Mouse (Mus musculus) kidney, postnatal 0 days (tissue): Measurements from ENCODE around the gene Lrrc74b. TPM values are rescaled to one million over a fixed set of nuclear protein-coding genes. Genes with fewer than 3 reads are reported as not detected.

Experiments used
- ATAC-seq: fragments of 200-750 bp; cut with Nextera tagmentation; replicated peaks from 2 replicates; pipeline ENCODE4 v1.8.0; 2017; ENCODE audit warnings: low read depth, moderate number of reproducible peaks, moderate TSS enrichment, moderate library complexity; ENCODE audit not compliant: low FRiP score
- DNase-seq: peaks from one replicate; pipeline ENCODE4 v3.0.0-alpha.2; 2016; ENCODE audit warnings: low spot score
- H3K27ac ChIP-seq: fragments of 300-500 bp; sonication (generic); 2 replicates; pipeline ENCODE4 v1.5.1; 2014; ENCODE audit warnings: mild to moderate bottlenecking
- H3K27me3 ChIP-seq: fragments of 300-500 bp; sonication (generic); 2 replicates; pipeline ENCODE4 v1.6.1; 2014; ENCODE audit warnings: low read length, mixed read lengths; ENCODE audit not compliant: insufficient read depth
- H3K36me3 ChIP-seq: fragments of 300-500 bp; sonication (generic); 2 replicates; pipeline ENCODE4 v1.6.1; 2014; ENCODE audit warnings: low read length, mixed read lengths; ENCODE audit not compliant: insufficient read depth
- H3K4me1 ChIP-seq: fragments of 300-500 bp; sonication (generic); replicated peaks from 2 replicates; pipeline ENCODE4 v1.6.1; 2014; ENCODE audit warnings: antibody characterized with exemption, low read length, mixed read lengths; ENCODE audit not compliant: insufficient read depth
- H3K4me2 ChIP-seq: fragments of 300-500 bp; sonication (generic); 2 replicates; pipeline ENCODE4 v1.6.1; 2014; ENCODE audit warnings: mild to moderate bottlenecking, low read length, moderate library complexity, mixed read lengths
- H3K4me3 ChIP-seq: fragments of 300-500 bp; sonication (generic); replicated peaks from 2 replicates; pipeline ENCODE4 v1.5.1; 2014; ENCODE audit warnings: low read depth, low read length
- H3K9ac ChIP-seq: fragments of 300-500 bp; sonication (generic); 2 replicates; pipeline ENCODE4 v1.6.1; 2014; ENCODE audit warnings: low read depth, low read length
- H3K9me3 ChIP-seq: fragments of 300-500 bp; sonication (generic); replicated peaks from 2 replicates; pipeline ENCODE4 v1.6.1; 2016; ENCODE audit warnings: low read length, inconsistent platforms, mixed read lengths
- CTCF ChIP-seq: IDR thresholded peaks from 2 replicates; pipeline ENCODE4 v1.5.1; 2016; ENCODE audit warnings: antibody characterized with exemption, low read depth, mild to moderate bottlenecking, moderate library complexity
- WGBS: fragments of 180-500 bp; shearing (Covaris S2); extraction: QIAGEN DNeasy Blood & Tissue Kit; methylation state at CpG from one replicate; pipeline ENCODE4 v1.1.7; 2014; 5-methylcytosine and 5-hydroxymethylcytosine counted together
- polyA plus RNA-seq: library from polyadenylated mRNA; unstranded; fragments of >200 nt; fragmentation: Nextera tagmentation; extraction: Ambion mirVana; gene quantifications from 2 replicates; pipeline ENCODE4 v1.2.1, GENCODE M21; 2015

Lrrc74b gene
- polyA plus RNA-seq, 1 experiment from 2014 or later, result 0.20 TPM

- WGBS, result under 1% methylated on average over 67 of the region's 67 CpGs
- no peaks in the 10 kb centered on the region for H3K27me3 ChIP-seq
- DNase-seq (peak; percentile 97), ATAC-seq (peak; percentile 97)
- peak within 1 kb of the TSS; percentile 61 for H3K4me3 ChIP-seq
- no peaks in the 10 kb centered on the region for H3K9me3 ChIP-seq
- H3K4me1 ChIP-seq, result 0 out of 2 replicates have a peak, but pooled peaks cover 11% of the 10 kb centered on the region
- no peak for TF ChIP-seq CTCF
- H3K27ac ChIP-seq, result peak within 1 kb of the TSS; percentile 94
- peaks cover 25% of the 10 kb centered on the region for H3K36me3 ChIP-seq
- peak within 1 kb of the TSS; percentile 84 for H3K9ac ChIP-seq
- peak within 1 kb of the TSS; percentile 88 for H3K4me2 ChIP-seq
Measured at GRCm38 (mm10) chr16:17530640-17531288, 30.3 kb downstream of the Lrrc74b start, which contains the start of gene Thap7. Gene Thap7 (minus strand): TSS chr16:17531136.

DNA sequence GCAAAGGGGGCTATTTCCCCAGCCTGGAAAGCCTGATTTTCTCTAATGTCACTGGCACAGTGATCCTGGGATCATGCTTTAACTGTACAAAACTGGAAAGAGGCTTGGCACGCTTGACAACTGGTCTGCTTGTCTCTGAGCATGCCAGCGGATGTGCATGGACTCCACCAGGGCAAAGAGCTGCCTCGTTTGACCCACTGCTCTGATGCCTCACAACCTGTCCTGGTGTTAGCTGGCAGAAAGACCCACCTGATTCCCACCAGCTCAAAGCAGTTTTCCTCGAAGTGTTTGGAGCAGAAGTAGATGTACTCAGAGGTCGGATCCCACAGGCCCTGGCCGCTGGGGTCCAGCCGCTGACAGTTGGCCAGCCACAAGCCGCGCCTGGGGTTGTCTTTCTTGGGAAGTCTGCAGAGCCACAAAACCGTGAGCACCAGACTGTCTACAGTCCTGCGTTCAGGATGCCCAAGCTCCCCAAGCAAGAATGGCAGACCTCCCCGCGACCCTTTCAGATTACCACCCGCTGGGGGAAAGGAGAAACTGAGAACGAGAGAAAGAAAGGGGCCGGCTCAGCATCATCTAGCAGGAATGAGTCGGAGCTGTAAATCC lies 31.0 kb downstream of the Lrrc74b start:
- Histone ChIP-seq H3K4me3 (peak overlapping the region; percentile 61), H3K36me3 (peaks cover 32% of the 10 kb centered on the region), H3K27me3 (no peaks in the 10 kb centered on the region), H3K9ac (peak overlapping the region; percentile 84), H3K4me2 (peak overlapping the region; percentile 88), H3K27ac (peak overlapping the region; percentile 94), H3K9me3 (no peaks in the 10 kb centered on the region), H3K4me1 (0 out of 2 replicates have a peak, but pooled peaks cover 11% of the 10 kb centered on the region)
- no peak for TF ChIP-seq CTCF
- no peak for ATAC-seq
- DNase-seq, result no peak
- WGBS, result 12% methylated on average over 17 of the region's 17 CpGs

DNA sequence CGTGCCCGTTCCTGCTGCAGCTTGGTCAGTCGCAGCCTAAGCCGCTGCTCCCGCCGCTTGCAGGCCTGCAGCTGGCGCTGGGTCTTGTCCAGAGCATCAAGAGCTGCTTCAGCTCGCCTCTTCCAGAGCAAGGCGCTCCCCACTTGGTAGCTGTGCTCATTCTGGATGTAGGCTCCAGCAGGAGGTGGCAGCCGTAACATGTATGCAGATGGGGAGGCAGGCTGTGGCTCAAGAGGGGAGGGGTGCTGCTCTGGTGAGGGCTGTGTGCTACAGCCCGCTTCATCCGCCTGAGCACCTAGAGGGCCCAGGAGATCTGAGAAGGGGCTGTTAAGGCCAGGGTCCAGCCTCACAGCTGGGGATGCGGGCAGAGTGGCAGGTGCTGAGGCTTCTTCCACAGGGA lies 32.8 kb downstream of the Lrrc74b start:
- ATAC-seq (no peak), DNase-seq (no peak)
- H3K4me1 ChIP-seq, result 0 out of 2 replicates have a peak, but pooled peaks cover 11% of the 10 kb centered on the region
- H3K4me3 ChIP-seq, result no peak overlapping the region
- no peaks in the 10 kb centered on the region for H3K9me3 ChIP-seq
- H3K36me3 ChIP-seq, result peaks cover 44% of the 10 kb centered on the region
- TF ChIP-seq CTCF, result no peak
- no peak overlapping the region for H3K27ac ChIP-seq
- 93% methylated on average over 13 of the region's 13 CpGs for WGBS
- 0 out of 2 replicates have a peak overlapping the region, but pooled peaks have one; percentile 13 for H3K9ac ChIP-seq
- no peak overlapping the region for H3K4me2 ChIP-seq
- H3K27me3 ChIP-seq, result no peaks in the 10 kb centered on the region

GRCm38 (mm10) chr16:17527606-17528005 lies 33.4 kb downstream of the Lrrc74b start:
- H3K4me1 ChIP-seq, result 0 out of 2 replicates have a peak, but pooled peaks cover 11% of the 10 kb centered on the region
- no peaks in the 10 kb centered on the region for H3K9me3 ChIP-seq
- H3K9ac ChIP-seq, result no peak overlapping the region
- ATAC-seq (no peak), DNase-seq (no peak)
- H3K27me3 ChIP-seq, result no peaks in the 10 kb centered on the region
- no peak overlapping the region for H3K4me3 ChIP-seq
- no peak overlapping the region for H3K4me2 ChIP-seq
- no peak for TF ChIP-seq CTCF
- H3K27ac ChIP-seq, result no peak overlapping the region
- H3K36me3 ChIP-seq, result peaks cover 50% of the 10 kb centered on the region

GRCm38 (mm10) chr16:17526223-17526622 lies 34.8 kb downstream of the Lrrc74b start:
- TF ChIP-seq CTCF, result 0 out of 2 replicates have a peak, but pooled peaks have one; percentile 7
- Histone ChIP-seq H3K27ac (no peak overlapping the region), H3K9ac (no peak overlapping the region), H3K4me3 (no peak overlapping the region), H3K36me3 (peaks cover 64% of the 10 kb centered on the region), H3K27me3 (no peaks in the 10 kb centered on the region), H3K4me2 (no peak overlapping the region), H3K9me3 (no peaks in the 10 kb centered on the region), H3K4me1 (0 out of 2 replicates have a peak, but pooled peaks cover 6% of the 10 kb centered on the region)
- DNase-seq, result no peak
- no peak for ATAC-seq
- 87% methylated on average over 6 of the region's 6 CpGs for WGBS

DNA sequence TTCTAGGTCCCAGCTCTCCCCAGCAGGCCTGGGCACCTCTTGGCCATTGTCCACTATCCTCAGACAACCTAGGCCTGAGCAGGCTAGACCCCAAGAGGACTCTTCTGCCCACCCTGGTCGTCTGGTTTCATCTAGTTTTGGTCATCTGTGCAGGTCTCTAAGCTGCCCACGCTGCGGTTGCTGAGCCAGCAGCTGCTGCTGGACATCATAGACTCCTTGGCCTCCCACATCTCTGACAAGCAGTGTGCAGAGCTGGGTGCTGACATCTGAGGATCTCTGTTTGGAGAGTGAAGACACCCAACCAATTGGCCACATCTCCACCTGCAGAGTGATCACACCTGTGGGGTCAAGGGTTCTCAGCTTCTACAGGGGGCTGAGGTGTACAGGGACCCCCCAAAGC lies 35.5 kb downstream of the Lrrc74b start:
- 0 out of 2 replicates have a peak, but pooled peaks cover 6% of the 10 kb centered on the region for H3K4me1 ChIP-seq
- no peak overlapping the region for H3K4me2 ChIP-seq
- peaks cover 71% of the 10 kb centered on the region for H3K36me3 ChIP-seq
- no peak for TF ChIP-seq CTCF
- ATAC-seq, result no peak
- WGBS, result 77% methylated on average over 3 of the region's 3 CpGs
- H3K27ac ChIP-seq, result no peak overlapping the region
- no peaks in the 10 kb centered on the region for H3K27me3 ChIP-seq
- no peak overlapping the region for H3K9ac ChIP-seq
- no peak for DNase-seq
- no peak overlapping the region for H3K4me3 ChIP-seq
- no peaks in the 10 kb centered on the region for H3K9me3 ChIP-seq
